ENCODE assay signal across 22 mouse cellular contexts in genomic region chr8:71598375-71598774, GRCm38 (mm10). TPM values are rescaled to one million over a fixed set of nuclear protein-coding genes. Genes with fewer than 3 reads are reported as not detected.
A peak's percentile ranks its signal among the peaks of the same experiment; 100 is the strongest.
DNase-seq lines count a peak whose midpoint lies in the region; TF ChIP-seq lines count a peak whose summit lies in the region.
"Had no signal": no experiment of that assay in that cellular context is flagged by ENCODE, and none has a peak within 500 bp of the region (broad histone marks: within the 10 kb centered on the region; RNA-seq: fewer than 3 reads in every experiment).

No protein-coding gene starts in this region.

- H3K27me3 ChIP-seq in spleen, adult 2 months (ENCODE audit: control insufficient read depth, insufficient read depth, low read length) = no peaks in the 10 kb centered on the region
- H3K27me3 ChIP-seq: Patski had no signal

- peak; percentile 87 for DNase-seq in heart, adult 11 months
- no peak for DNase-seq in heart, postnatal 36 days
- DNase-seq in spleen, adult 2 months (ENCODE audit: low read depth in 1 of 2, low spot score in 2 of 2) = no peak
- DNase-seq in spleen, adult 12 weeks (ENCODE audit: low spot score) = no peak
- no peak for DNase-seq in left cerebral cortex, postnatal 36 days (ENCODE audit: low spot score in 2 of 2)
- DNase-seq: adrenal gland, adult 8-10 months; adrenal gland, postnatal 14 days; adrenal gland, postnatal 36 days; cerebellum, adult 11-12 months; cerebellum, adult 2 months; cerebellum, adult 9-10 months; cerebellum, postnatal 25 days; forebrain, postnatal 0 days had no signal

- no peak for TF ChIP-seq POLR2A in spleen, adult 2 months (IDR thresholded peaks at IDR 0.05; ENCODE audit: low read depth, low read length)
- TF ChIP-seq POLR2A in bone marrow, adult 2 months (IDR thresholded peaks at IDR 0.05; ENCODE audit: borderline replicate concordance, control insufficient read depth, low read depth, low read length) = no peak

- peak overlapping the region; percentile 50 for H3K4me3 ChIP-seq in spleen, adult 2 months (ENCODE audit: extremely low read depth, insufficient read depth, insufficient read length)
- peak overlapping the region; percentile 52 for H3K4me3 ChIP-seq in bone marrow, adult 2 months (replicated peaks; ENCODE audit: control insufficient read depth, low read depth, low read length)
- H3K4me3 ChIP-seq: embryonic facial prominence, embryonic 10.5 days; embryonic facial prominence, embryonic 12.5 days; forebrain, embryonic 13.5 days; forebrain, embryonic 15.5 days had no signal

- no peaks in the 10 kb centered on the region for H3K36me3 ChIP-seq in spleen, adult 2 months (ENCODE audit: control insufficient read depth, insufficient read depth, low read length)
- H3K36me3 ChIP-seq: forebrain, embryonic 15.5 days had no signal

- H3K27ac ChIP-seq in spleen, adult 2 months (ENCODE audit: insufficient read depth, low read length) = peak overlapping the region; percentile 84
- peak overlapping the region; percentile 79; the same call in 1 of the 2 replicates for H3K27ac ChIP-seq in bone marrow, adult 2 months (ENCODE audit: control insufficient read depth, insufficient read depth, low read depth, low read length, poor library complexity)
- H3K27ac ChIP-seq: embryonic facial prominence, embryonic 10.5 days; embryonic facial prominence, embryonic 12.5 days; forebrain, embryonic 13.5 days; forebrain, embryonic 15.5 days had no signal

- TF ChIP-seq CTCF in spleen, adult 2 months (IDR thresholded peaks at IDR 0.05; ENCODE audit: extremely low read depth, insufficient read depth, insufficient read length, insufficient replicate concordance) = no peak
- TF ChIP-seq CTCF in bone marrow, adult 2 months (IDR thresholded peaks at IDR 0.05; ENCODE audit: control insufficient read depth, insufficient read depth, low read length) = no peak

- intact Hi-C loops in heart, postnatal 36 days (cut with DNase I) = no loop called here
- intact Hi-C loops in left cerebral cortex, postnatal 36 days (cut with DNase I) = loop anchor here (2.0 to 5.0 kb wide), 2 partner anchors 42 to 64 kb away; no protein-coding TSS in a partner anchor

- peaks cover 34% of the 10 kb centered on the region for H3K4me1 ChIP-seq in spleen, adult 2 months (ENCODE audit: control insufficient read depth, insufficient read depth, insufficient read length)
- peaks cover 10% of the 10 kb centered on the region for H3K4me1 ChIP-seq in bone marrow, adult 2 months (ENCODE audit: control insufficient read depth, insufficient read depth, low read length)

RNA-seq across cellular contexts. Expression of gene Fam129c, which starts 0.9 kb away (rescaled TPM):
- 1 to 10 TPM in 1 of 2 experiments, under 1 TPM in 1; 0.58 to 1.2 TPM for total RNA-seq in heart, postnatal 36 days (2021)
- 115 and 173 TPM in 2 replicates for polyA plus RNA-seq in spleen, adult 2 months (2012; rRNA removed)
- 67.8 and 106 TPM in 2 replicates for polyA plus RNA-seq in bone marrow, adult 2 months (2011; ENCODE audit: insufficient read depth, insufficient read length, low replicate concordance, missing spikeins)
- 1 to 10 TPM; 3.9 to 4.0 TPM for total RNA-seq in left cerebral cortex, postnatal 36 days (2021)

RNA-seq across cellular contexts. Expression of gene Pgls, which starts 6.4 kb away (rescaled TPM):
- total RNA-seq in heart, postnatal 36 days (2021) = 10 to 100 TPM; 64.7 to 69.7 TPM
- polyA plus RNA-seq in spleen, adult 2 months (2012; rRNA removed) = 171 and 224 TPM in 2 replicates
- 111 and 147 TPM in 2 replicates for polyA plus RNA-seq in bone marrow, adult 2 months (2011; ENCODE audit: insufficient read depth, insufficient read length, low replicate concordance, missing spikeins)
- total RNA-seq in left cerebral cortex, postnatal 36 days (2021) = 10 to 100 TPM; 31.1 to 41.6 TPM

RNA-seq across cellular contexts. Expression of gene Colgalt1, which starts 12.4 kb away (rescaled TPM):
- 10 to 100 TPM; 40.2 to 45.2 TPM for total RNA-seq in heart, postnatal 36 days (2021)
- polyA plus RNA-seq in spleen, adult 2 months (2012; rRNA removed) = 159 and 216 TPM in 2 replicates
- 31.8 and 53.0 TPM in 2 replicates for polyA plus RNA-seq in bone marrow, adult 2 months (2011; ENCODE audit: insufficient read depth, insufficient read length, low replicate concordance, missing spikeins)
- 10 to 100 TPM; 48.5 to 52.2 TPM for total RNA-seq in left cerebral cortex, postnatal 36 days (2021)

RNA-seq across cellular contexts. Expression of gene Slc27a1, which starts 29.7 kb away (rescaled TPM):
- 100 to 1,000 TPM; 171 to 223 TPM for total RNA-seq in heart, postnatal 36 days (2021)
- 38.2 and 47.0 TPM in 2 replicates for polyA plus RNA-seq in spleen, adult 2 months (2012; rRNA removed)
- 11.2 and 12.6 TPM in 2 replicates for polyA plus RNA-seq in bone marrow, adult 2 months (2011; ENCODE audit: insufficient read depth, insufficient read length, low replicate concordance, missing spikeins)
- total RNA-seq in left cerebral cortex, postnatal 36 days (2021) = 100 to 1,000 TPM in 1 of 2 experiments, 10 to 100 TPM in 1; 94.7 to 109 TPM
- polyA plus RNA-seq: G1E had no signal

RNA-seq across cellular contexts. Expression of gene Nxnl1, which starts 32.0 kb away (rescaled TPM):
- total RNA-seq in heart, postnatal 36 days (2021) = under 1 TPM in 1 of 2 experiments, not detected in 1; 0.19 TPM
- not detected in 2 replicates for polyA plus RNA-seq in spleen, adult 2 months (2012; rRNA removed)
- polyA plus RNA-seq in bone marrow, adult 2 months (2011; ENCODE audit: insufficient read depth, insufficient read length, low replicate concordance, missing spikeins) = not detected in 2 replicates
- total RNA-seq in left cerebral cortex, postnatal 36 days (2021) = under 1 TPM; 0.18 to 0.22 TPM
- total RNA-seq: forebrain, postnatal 0 days; G1E had no signal
- polyA plus RNA-seq: brain, embryonic 14.5 days; embryonic facial prominence, embryonic 12.5 days; forebrain, embryonic 11.5 days; forebrain, embryonic 13.5 days; forebrain, embryonic 15.5 days; forebrain, postnatal 0 days; G1E had no signal
